Comparison of ENCODE assay signal across 8 mouse cellular contexts in the genomic region with DNA sequence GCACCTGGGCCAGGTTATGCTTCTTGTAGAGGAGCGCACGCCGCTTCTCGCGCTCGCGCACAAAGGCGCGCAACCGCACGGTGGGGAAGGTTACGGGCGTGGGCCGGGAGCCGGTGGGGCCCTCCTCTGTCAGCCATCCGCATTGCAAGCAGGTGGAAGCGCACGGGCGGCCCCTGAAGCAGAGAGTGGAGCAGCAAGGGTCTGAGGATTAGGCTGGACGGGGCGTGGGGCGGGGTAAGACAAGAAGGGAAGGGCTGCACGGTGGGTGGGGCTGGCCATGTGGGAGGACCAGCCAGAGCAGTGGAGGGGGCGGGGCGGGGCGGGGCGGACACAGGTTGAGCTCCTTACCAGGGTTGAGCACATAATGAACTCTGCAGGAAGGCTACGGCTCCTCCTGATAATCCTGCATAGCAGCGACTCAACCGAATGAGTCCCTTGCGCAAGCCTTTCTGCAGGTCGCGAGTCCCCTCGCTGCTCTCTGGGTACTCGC. TPM values are rescaled to one million over a fixed set of nuclear protein-coding genes. Genes with fewer than 3 reads are reported as not detected.
DNase-seq lines count a peak whose midpoint lies in the region; ATAC-seq lines count a peak whose summit lies in the region.

No protein-coding gene starts in this region.

- peaks cover 12% of the 10 kb centered on the region for H3K27me3 ChIP-seq in heart, embryonic 15.5 days
- H3K27me3 ChIP-seq in megakaryocyte, embryonic 14.5 days (replicated peaks) = peaks cover 3% of the 10 kb centered on the region

- peak overlapping the region; percentile 11 for H3K9ac ChIP-seq in heart, embryonic 15.5 days

- H3K36me3 ChIP-seq in heart, embryonic 15.5 days = peaks cover 10% of the 10 kb centered on the region; the same call in 1 of the 2 replicates
- H3K36me3 ChIP-seq in megakaryocyte, embryonic 14.5 days (replicated peaks; ENCODE audit: low read length) = peaks cover 72% of the 10 kb centered on the region

- WGBS in heart, embryonic 15.5 days = 7% methylated on average over 35 of the region's 35 CpGs

- ATAC-seq in heart, embryonic 15.5 days (replicated peaks; ENCODE audit: insufficient number of reproducible peaks, insufficient read depth, low FRiP score, low read depth) = peak; percentile 25; the same call in 1 of the 2 replicates

- peak; percentile 59 to 65 for DNase-seq in right cerebral cortex, postnatal 10 days (ENCODE audit: low spot score in 2 of 2)
- no peak for DNase-seq in right cerebral cortex, postnatal 25 days
- DNase-seq in cerebellum, postnatal 14 days = peak; percentile 62 to 77
- DNase-seq in kidney, postnatal 25 days = peak; percentile 69 to 88
- DNase-seq in spleen, postnatal 36 days (ENCODE audit: low spot score in 2 of 2) = peak; percentile 70 to 72
- no peak for DNase-seq in layer of hippocampus, adult 11-12 months (ENCODE audit: low spot score)

- peak overlapping the region; percentile 54 for H3K4me2 ChIP-seq in heart, embryonic 15.5 days

- peak overlapping the region; percentile 88; the same call in 1 of the 2 replicates for H3K27ac ChIP-seq in heart, embryonic 15.5 days

- no peaks in the 10 kb centered on the region for H3K9me3 ChIP-seq in heart, embryonic 15.5 days (replicated peaks)
- H3K9me3 ChIP-seq in megakaryocyte, embryonic 14.5 days = no peaks in the 10 kb centered on the region

- peaks cover 97% of the 10 kb centered on the region for H3K4me1 ChIP-seq in heart, embryonic 15.5 days (replicated peaks)
- peaks cover 87% of the 10 kb centered on the region for H3K4me1 ChIP-seq in megakaryocyte, embryonic 14.5 days

- peak overlapping the region; percentile 25 for H3K4me3 ChIP-seq in heart, embryonic 15.5 days
- peak overlapping the region; percentile 23 for H3K4me3 ChIP-seq in megakaryocyte, embryonic 14.5 days (replicated peaks)

RNA-seq across cellular contexts. Expression of gene Trim11, which starts 16.5 kb away (rescaled TPM):
- polyA plus RNA-seq in heart, embryonic 15.5 days (2015; fragmentation: Nextera tagmentation; extraction: Ambion mirVana) = 26.9 and 34.6 TPM in 2 replicates
- polyA plus RNA-seq in megakaryocyte, embryonic 14.5 days (2012; ENCODE audit: insufficient read depth, low replicate concordance) = 12.8 and 20.1 TPM in 2 replicates

RNA-seq across cellular contexts. Expression of gene Hist3h2a, which starts 39.9 kb away (rescaled TPM):
- 30.4 and 34.7 TPM in 2 replicates for polyA plus RNA-seq in heart, embryonic 15.5 days (2015; fragmentation: Nextera tagmentation; extraction: Ambion mirVana)
- 16.9 TPM in 1 of 2 replicates, not detected in the other for polyA plus RNA-seq in megakaryocyte, embryonic 14.5 days (2012; ENCODE audit: insufficient read depth, low replicate concordance)

RNA-seq across cellular contexts. Expression of gene Trim17, which starts 39.9 kb away (rescaled TPM):
- 0.27 and 0.57 TPM in 2 replicates for polyA plus RNA-seq in heart, embryonic 15.5 days (2015; fragmentation: Nextera tagmentation; extraction: Ambion mirVana)
- polyA plus RNA-seq in megakaryocyte, embryonic 14.5 days (2012; ENCODE audit: insufficient read depth, low replicate concordance) = 11.3 and 13.8 TPM in 2 replicates

RNA-seq across cellular contexts. Expression of gene Hist3h2ba, which starts 45.7 kb away (rescaled TPM):
- polyA plus RNA-seq in heart, embryonic 15.5 days (2015; fragmentation: Nextera tagmentation; extraction: Ambion mirVana) = 18.0 and 18.3 TPM in 2 replicates
- 5.3 and 6.7 TPM in 2 replicates for polyA plus RNA-seq in megakaryocyte, embryonic 14.5 days (2012; ENCODE audit: insufficient read depth, low replicate concordance)

RNA-seq across cellular contexts. Expression of gene Rnf187, which starts 55.7 kb away (rescaled TPM):
- 170 and 210 TPM in 2 replicates for polyA plus RNA-seq in heart, embryonic 15.5 days (2015; fragmentation: Nextera tagmentation; extraction: Ambion mirVana)
- 271 and 450 TPM in 2 replicates for polyA plus RNA-seq in megakaryocyte, embryonic 14.5 days (2012; ENCODE audit: insufficient read depth, low replicate concordance)

Comparison
In these comparisons a context has a peak if more than half of its experiments do, and no peak if none do; other contexts are left out.
1. DNase-seq: peak in right cerebral cortex, postnatal 10 days (2 of 2), cerebellum, postnatal 14 days (2 of 2), kidney, postnatal 25 days (2 of 2) and spleen, postnatal 36 days (2 of 2); none in right cerebral cortex, postnatal 25 days (single experiment) and layer of hippocampus, adult 11-12 months (single experiment).